ENCODE assay signal across 9 mouse cellular contexts in genomic region chr7:45919761-45920160, GRCm38 (mm10). TPM values are rescaled to one million over a fixed set of nuclear protein-coding genes. Genes with fewer than 3 reads are reported as not detected.
DNase-seq lines count a peak whose midpoint lies in the region; ATAC-seq and TF ChIP-seq lines count a peak whose summit lies in the region.
"Had no signal": no experiment of that assay in that cellular context is flagged by ENCODE, and none has a peak within 500 bp of the region (broad histone marks: within the 10 kb centered on the region; RNA-seq: fewer than 3 reads in every experiment).

No protein-coding gene starts in this region.

- no peak for DNase-seq in kidney, adult 9 months
- no peak for DNase-seq in CH12.LX (ENCODE audit: extremely low read depth)
- no peak for DNase-seq in liver, embryonic 13.5 days
- no peak for DNase-seq in gastrocnemius, adult 18-20 months (ENCODE audit: low spot score)
- DNase-seq in forebrain, embryonic 11.5 days (ENCODE audit: low spot score): no peak
- no peak for DNase-seq in cerebellum, postnatal 4 days (ENCODE audit: low spot score in 2 of 2)

- TF ChIP-seq RAD21 in CH12.LX (IDR thresholded peaks at IDR 0.05; ENCODE audit: low read depth, low read length): no peak

- 76% methylated on average over 4 of the region's 4 CpGs for WGBS in kidney, embryonic 14.5 days
- WGBS in embryonic facial prominence, embryonic 15.5 days: 61% methylated on average over 4 of the region's 4 CpGs
- 56% methylated on average over 4 of the region's 4 CpGs for WGBS in liver, embryonic 13.5 days (ENCODE audit: insufficient replicate concordance)
- 80% methylated on average over 4 of the region's 4 CpGs for WGBS in forebrain, embryonic 11.5 days

- ATAC-seq in kidney, embryonic 14.5 days (ENCODE audit: low FRiP score, low TSS enrichment): no peak
- no peak for ATAC-seq in embryonic facial prominence, embryonic 15.5 days (ENCODE audit: insufficient number of reproducible peaks, low FRiP score, low TSS enrichment, low read depth)
- ATAC-seq in liver, embryonic 13.5 days (ENCODE audit: low read depth): no peak
- ATAC-seq in forebrain, embryonic 11.5 days (replicated peaks; ENCODE audit: low FRiP score): no peak

- no peaks in the 10 kb centered on the region for H3K79me2 ChIP-seq in CH12.LX (replicated peaks; ENCODE audit: control insufficient read depth, extremely low read depth, insufficient read depth, poor library complexity, severe bottlenecking)

- H3K36me3 ChIP-seq in kidney, embryonic 14.5 days (ENCODE audit: control insufficient read depth, insufficient read depth, low read length): no peaks in the 10 kb centered on the region; the same call in 1 of the 2 replicates
- H3K36me3 ChIP-seq in CH12.LX (replicated peaks in 1 of 2; ENCODE audit: control insufficient read depth in 1 of 2, insufficient read depth in 1 of 2, low read length in 1 of 2): peaks cover 0 to 37% of the 10 kb centered on the region in 2 experiments
- H3K36me3 ChIP-seq in embryonic facial prominence, embryonic 15.5 days: 0 out of 2 replicates have a peak, but pooled peaks cover 5% of the 10 kb centered on the region
- peaks cover 12% of the 10 kb centered on the region; the same call in 1 of the 2 replicates for H3K36me3 ChIP-seq in liver, embryonic 13.5 days
- H3K36me3 ChIP-seq in forebrain, embryonic 11.5 days (ENCODE audit: control insufficient read depth, insufficient read depth, low read length): no peaks in the 10 kb centered on the region

- in situ Hi-C loops in CH12.LX (cut with MboI; ENCODE audit: low pct_ligation_motif_present, low pct_unique_long_range_greater_than_20kb, low sequenced_read_pairs): loop anchor here (10.0 kb wide), 1 partner anchor 185 kb away; no protein-coding TSS in a partner anchor

- no peak for TF ChIP-seq EP300 in CH12.LX (IDR thresholded peaks at IDR 0.05; ENCODE audit: low read length)

- H3K4me2 ChIP-seq in kidney, embryonic 14.5 days (replicated peaks; ENCODE audit: low read depth, low read length): peak overlapping the region; percentile 50
- H3K4me2 ChIP-seq in CH12.LX (ENCODE audit: insufficient read depth, low read depth, poor library complexity, severe bottlenecking): no peak overlapping the region
- peak overlapping the region; percentile 71 for H3K4me2 ChIP-seq in embryonic facial prominence, embryonic 15.5 days (replicated peaks)
- peak overlapping the region; percentile 65 for H3K4me2 ChIP-seq in liver, embryonic 13.5 days
- H3K4me2 ChIP-seq in forebrain, embryonic 11.5 days (ENCODE audit: low read depth, low read length, severe bottlenecking): no peak overlapping the region

- no peaks in the 10 kb centered on the region for H3K27me3 ChIP-seq in kidney, embryonic 14.5 days (ENCODE audit: control insufficient read depth, insufficient read depth, low read length)
- no peaks in the 10 kb centered on the region for H3K27me3 ChIP-seq in CH12.LX (replicated peaks)
- no peaks in the 10 kb centered on the region for H3K27me3 ChIP-seq in embryonic facial prominence, embryonic 15.5 days
- H3K27me3 ChIP-seq in liver, embryonic 13.5 days: no peaks in the 10 kb centered on the region
- 0 out of 2 replicates have a peak, but pooled peaks cover 2% of the 10 kb centered on the region for H3K27me3 ChIP-seq in forebrain, embryonic 11.5 days (ENCODE audit: control insufficient read depth, insufficient read depth, low read length)

- TF ChIP-seq POLR2A in CH12.LX (IDR thresholded peaks at IDR 0.05; ENCODE audit: low read depth, low read length): no peak

- peak overlapping the region; percentile 89; the same call in 1 of the 2 replicates for H3K27ac ChIP-seq in kidney, embryonic 14.5 days (ENCODE audit: low read depth, low read length)
- no peak overlapping the region for H3K27ac ChIP-seq in CH12.LX (ENCODE audit: insufficient read depth, low read depth)
- peak overlapping the region; percentile 98 for H3K27ac ChIP-seq in embryonic facial prominence, embryonic 15.5 days (replicated peaks)
- peak overlapping the region; percentile 7; the same call in 1 of the 2 replicates for H3K27ac ChIP-seq in liver, embryonic 13.5 days
- H3K27ac ChIP-seq in forebrain, embryonic 11.5 days (ENCODE audit: low read depth, low read length): no peak overlapping the region

- dilution Hi-C loops in CH12.LX (cut with MboI; ENCODE audit: extremely low pct_ligation_motif_present, extremely low pct_unique_long_range_greater_than_20kb, low sequenced_read_pairs): no loop called here

- 0 out of 2 replicates have a peak, but pooled peaks cover 1% of the 10 kb centered on the region for H3K9me3 ChIP-seq in kidney, embryonic 14.5 days (ENCODE audit: control insufficient read depth, low read length)
- H3K9me3 ChIP-seq in CH12.LX (replicated peaks; ENCODE audit: low read length): peaks cover 10% of the 10 kb centered on the region
- no peaks in the 10 kb centered on the region for H3K9me3 ChIP-seq in embryonic facial prominence, embryonic 15.5 days (replicated peaks)
- H3K9me3 ChIP-seq in liver, embryonic 13.5 days (replicated peaks): no peaks in the 10 kb centered on the region
- H3K9me3 ChIP-seq in forebrain, embryonic 11.5 days (ENCODE audit: control insufficient read depth, low read length): no peaks in the 10 kb centered on the region

- H3K4me3 ChIP-seq in kidney, embryonic 14.5 days (ENCODE audit: low read length): peak overlapping the region; percentile 46
- peak overlapping the region in 2 of 3 experiments; percentile 59 to 64 for H3K4me3 ChIP-seq in CH12.LX (replicated peaks in 1 of 3; ENCODE audit: low read depth in 2 of 3, low read length in 2 of 3, poor library complexity in 1 of 3)
- H3K4me3 ChIP-seq in embryonic facial prominence, embryonic 15.5 days (replicated peaks): peak overlapping the region; percentile 56
- peak overlapping the region; percentile 54 for H3K4me3 ChIP-seq in liver, embryonic 13.5 days (replicated peaks)
- H3K4me3 ChIP-seq in forebrain, embryonic 11.5 days (ENCODE audit: low read depth, low read length): no peak overlapping the region

- TF ChIP-seq CTCF in CH12.LX (conservative IDR thresholded peaks at IDR 0.05 in 1 of 2, IDR thresholded peaks at IDR 0.05 in 1 of 2; ENCODE audit: low read depth in 2 of 2, low read length in 2 of 2): no peak

- H3K9ac ChIP-seq in kidney, embryonic 14.5 days (ENCODE audit: low read depth, low read length): peak overlapping the region; percentile 65; the same call in 1 of the 2 replicates
- no peak overlapping the region for H3K9ac ChIP-seq in CH12.LX (ENCODE audit: insufficient read depth, low read depth)
- peak overlapping the region; percentile 49; the same call in 1 of the 2 replicates for H3K9ac ChIP-seq in embryonic facial prominence, embryonic 15.5 days
- H3K9ac ChIP-seq in liver, embryonic 13.5 days: peak overlapping the region; percentile 69
- H3K9ac ChIP-seq in forebrain, embryonic 11.5 days (ENCODE audit: low read length): no peak overlapping the region

- H3K4me1 ChIP-seq in kidney, embryonic 14.5 days (ENCODE audit: control insufficient read depth, insufficient read depth, low read length): peaks cover 60% of the 10 kb centered on the region
- H3K4me1 ChIP-seq in CH12.LX (ENCODE audit: control insufficient read depth in 1 of 2, insufficient read depth in 2 of 2): peaks cover 2 to 68% of the 10 kb centered on the region in 2 experiments; a peak in 3 of 4 replicates
- peaks cover 82% of the 10 kb centered on the region for H3K4me1 ChIP-seq in embryonic facial prominence, embryonic 15.5 days
- peaks cover 82% of the 10 kb centered on the region for H3K4me1 ChIP-seq in liver, embryonic 13.5 days (replicated peaks)
- H3K4me1 ChIP-seq in forebrain, embryonic 11.5 days (replicated peaks; ENCODE audit: control insufficient read depth, insufficient read depth, low read length): peaks cover 15% of the 10 kb centered on the region

RNA-seq across cellular contexts. Expression of gene Emp3, which starts 1.4 kb away (rescaled TPM):
- polyA plus RNA-seq in kidney, embryonic 14.5 days (2014; fragmentation: Nextera tagmentation; extraction: Ambion mirVana): 171 and 182 TPM in 2 replicates
- total RNA-seq in CH12.LX (2012; rRNA removed): 18.8 and 24.7 TPM in 2 replicates
- total RNA-seq in CH12.LX (2014; rRNA removed): 49.7 and 56.6 TPM in 2 replicates
- polyA plus RNA-seq in CH12.LX (2012; ENCODE audit: insufficient read length, low read depth): 125 and 135 TPM in 2 replicates
- polyA plus RNA-seq in embryonic facial prominence, embryonic 15.5 days (2015; fragmentation: Nextera tagmentation; extraction: Ambion mirVana): 307 and 335 TPM in 2 replicates
- 49.0 and 61.6 TPM in 2 replicates for polyA plus RNA-seq in liver, embryonic 13.5 days (2015; fragmentation: Nextera tagmentation; extraction: Ambion mirVana)
- total RNA-seq in gastrocnemius, adult 18-20 months (2021): 10 to 100 TPM in 1 of 2 experiments, 1 to 10 TPM in 1; 7.8 to 15.1 TPM
- polyA plus RNA-seq in forebrain, embryonic 11.5 days (2014; fragmentation: Nextera tagmentation; extraction: Ambion mirVana): 15.2 and 20.6 TPM in 2 replicates

RNA-seq across cellular contexts. Expression of gene Ccdc114, which starts 4.1 kb away (rescaled TPM):
- 8.0 and 10.0 TPM in 2 replicates for polyA plus RNA-seq in kidney, embryonic 14.5 days (2014; fragmentation: Nextera tagmentation; extraction: Ambion mirVana)
- total RNA-seq in CH12.LX (2012; rRNA removed): not detected in 2 replicates
- not detected in 2 replicates for total RNA-seq in CH12.LX (2014; rRNA removed)
- 0.11 TPM in 1 of 2 replicates, not detected in the other for polyA plus RNA-seq in CH12.LX (2012; ENCODE audit: insufficient read length, low read depth)
- polyA plus RNA-seq in embryonic facial prominence, embryonic 15.5 days (2015; fragmentation: Nextera tagmentation; extraction: Ambion mirVana): 5.7 and 9.8 TPM in 2 replicates
- 1.2 and 1.5 TPM in 2 replicates for polyA plus RNA-seq in liver, embryonic 13.5 days (2015; fragmentation: Nextera tagmentation; extraction: Ambion mirVana)
- under 1 TPM; 0.18 to 0.21 TPM for total RNA-seq in gastrocnemius, adult 18-20 months (2021)
- 2.4 and 3.1 TPM in 2 replicates for polyA plus RNA-seq in forebrain, embryonic 11.5 days (2014; fragmentation: Nextera tagmentation; extraction: Ambion mirVana)

RNA-seq across cellular contexts. Expression of gene Tmem143, which starts 23.0 kb away (rescaled TPM):
- 4.5 and 5.0 TPM in 2 replicates for polyA plus RNA-seq in kidney, embryonic 14.5 days (2014; fragmentation: Nextera tagmentation; extraction: Ambion mirVana)
- 9.4 and 14.6 TPM in 2 replicates for total RNA-seq in CH12.LX (2012; rRNA removed)
- 12.8 and 14.2 TPM in 2 replicates for total RNA-seq in CH12.LX (2014; rRNA removed)
- 7.2 and 8.8 TPM in 2 replicates for polyA plus RNA-seq in CH12.LX (2012; ENCODE audit: insufficient read length, low read depth)
- 4.9 and 5.0 TPM in 2 replicates for polyA plus RNA-seq in embryonic facial prominence, embryonic 15.5 days (2015; fragmentation: Nextera tagmentation; extraction: Ambion mirVana)
- polyA plus RNA-seq in liver, embryonic 13.5 days (2015; fragmentation: Nextera tagmentation; extraction: Ambion mirVana): 3.6 and 3.8 TPM in 2 replicates
- total RNA-seq in gastrocnemius, adult 18-20 months (2021): 10 to 100 TPM; 56.7 to 59.4 TPM
- polyA plus RNA-seq in forebrain, embryonic 11.5 days (2014; fragmentation: Nextera tagmentation; extraction: Ambion mirVana): 2.6 and 3.2 TPM in 2 replicates

RNA-seq across cellular contexts. Expression of gene Syngr4, which starts 23.2 kb away (rescaled TPM):
- polyA plus RNA-seq in kidney, embryonic 14.5 days (2014; fragmentation: Nextera tagmentation; extraction: Ambion mirVana): 0.90 and 2.1 TPM in 2 replicates
- total RNA-seq in CH12.LX (2012; rRNA removed) (not detected in 2 replicates), CH12.LX (2014; rRNA removed) (not detected in 2 replicates)
- not detected in 2 replicates for polyA plus RNA-seq in CH12.LX (2012; ENCODE audit: insufficient read length, low read depth)
- 0.40 and 0.77 TPM in 2 replicates for polyA plus RNA-seq in embryonic facial prominence, embryonic 15.5 days (2015; fragmentation: Nextera tagmentation; extraction: Ambion mirVana)
- 0.76 and 0.86 TPM in 2 replicates for polyA plus RNA-seq in liver, embryonic 13.5 days (2015; fragmentation: Nextera tagmentation; extraction: Ambion mirVana)
- not detected for total RNA-seq in gastrocnemius, adult 18-20 months (2021)
- polyA plus RNA-seq in forebrain, embryonic 11.5 days (2014; fragmentation: Nextera tagmentation; extraction: Ambion mirVana): 1.1 and 2.1 TPM in 2 replicates
- polyA plus RNA-seq: frontal cortex, adult 2 months had no signal

RNA-seq across cellular contexts. Expression of gene Grin2d, which starts 41.6 kb away (rescaled TPM):
- polyA plus RNA-seq in kidney, embryonic 14.5 days (2014; fragmentation: Nextera tagmentation; extraction: Ambion mirVana): 0.28 and 0.37 TPM in 2 replicates
- 0.04 TPM in 1 of 2 replicates, not detected in the other for total RNA-seq in CH12.LX (2012; rRNA removed)
- total RNA-seq in CH12.LX (2014; rRNA removed): not detected in 2 replicates
- polyA plus RNA-seq in CH12.LX (2012; ENCODE audit: insufficient read length, low read depth): 0.07 TPM in 1 of 2 replicates, not detected in the other
- polyA plus RNA-seq in embryonic facial prominence, embryonic 15.5 days (2015; fragmentation: Nextera tagmentation; extraction: Ambion mirVana): 0.67 and 0.79 TPM in 2 replicates
- 0.07 TPM in 2 replicates for polyA plus RNA-seq in liver, embryonic 13.5 days (2015; fragmentation: Nextera tagmentation; extraction: Ambion mirVana)
- total RNA-seq in gastrocnemius, adult 18-20 months (2021): under 1 TPM; 0.11 to 0.17 TPM
- polyA plus RNA-seq in forebrain, embryonic 11.5 days (2014; fragmentation: Nextera tagmentation; extraction: Ambion mirVana): 0.16 and 0.31 TPM in 2 replicates

Comparison
In these comparisons a context has a peak if more than half of its experiments do, and no peak if none do; other contexts are left out.
1. H3K27ac ChIP-seq: peak in kidney, embryonic 14.5 days (single experiment), embryonic facial prominence, embryonic 15.5 days (single experiment) and liver, embryonic 13.5 days (single experiment); none in CH12.LX (single experiment) and forebrain, embryonic 11.5 days (single experiment).
2. H3K4me2 ChIP-seq: peak in kidney, embryonic 14.5 days (single experiment), embryonic facial prominence, embryonic 15.5 days (single experiment) and liver, embryonic 13.5 days (single experiment); none in CH12.LX (single experiment) and forebrain, embryonic 11.5 days (single experiment).
3. H3K9ac ChIP-seq: peak in kidney, embryonic 14.5 days (single experiment), embryonic facial prominence, embryonic 15.5 days (single experiment) and liver, embryonic 13.5 days (single experiment); none in CH12.LX (single experiment) and forebrain, embryonic 11.5 days (single experiment).